Mouse (Mus musculus): Measurements from ENCODE around the gene Cltc. TPM values are rescaled to one million over a fixed set of nuclear protein-coding genes. Genes with fewer than 3 reads are reported as not detected.

Cltc gene
- polyA plus RNA-seq, 1 experiment from 2014 or later = 103 TPM

DNA sequence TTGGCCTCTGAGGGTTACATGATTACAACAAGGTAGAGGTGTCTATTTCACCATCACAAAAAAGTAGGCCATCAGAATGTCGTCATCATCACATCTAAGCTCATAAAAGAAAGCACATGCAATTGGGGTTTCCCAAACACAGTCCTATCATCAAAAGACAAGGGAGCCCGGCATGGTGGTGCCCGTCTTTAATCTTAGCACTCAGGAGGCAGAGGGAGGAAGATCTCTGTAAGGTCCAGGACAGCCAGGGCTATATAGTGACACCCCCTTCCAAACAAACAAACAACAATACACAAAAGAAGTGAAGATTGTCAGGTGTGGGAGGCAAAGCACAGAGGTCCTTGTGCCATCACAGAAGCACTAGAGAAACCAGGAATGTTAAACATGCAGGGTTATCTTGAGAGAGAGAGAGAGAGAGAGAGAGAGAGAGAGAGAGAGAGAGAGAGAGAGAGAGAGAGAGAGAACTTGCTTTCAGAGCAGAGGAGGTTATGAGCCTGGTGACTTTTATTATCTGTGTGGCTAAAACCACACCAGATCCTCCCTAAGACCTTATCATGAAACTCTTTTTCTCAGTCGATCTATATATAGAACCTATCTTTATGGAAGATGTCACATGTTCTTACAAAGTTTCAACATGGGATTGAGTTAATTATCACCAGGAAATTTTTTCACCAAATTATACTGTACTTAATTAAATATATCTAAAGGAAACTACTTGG is 100.4 kb downstream of the Cltc start:
- no peak overlapping the region for H3K9ac ChIP-seq
- whole genome bisulfite sequencing = 39% methylated on average over 4 of the region's 4 CpGs
- no peak for ATAC-seq (replicated peaks; ENCODE audit: insufficient number of reproducible peaks, insufficient read depth, low FRiP score, low read depth)
- H3K4me1 ChIP-seq (replicated peaks) = peaks cover 4% of the 10 kb centered on the region; the same call in 1 of the 2 replicates
- H3K27me3 ChIP-seq = no peaks in the 10 kb centered on the region
- H3K4me2 ChIP-seq = no peak overlapping the region
- H3K27ac ChIP-seq = peak overlapping the region; percentile 27; the same call in 1 of the 2 replicates
- no peaks in the 10 kb centered on the region for H3K9me3 ChIP-seq (replicated peaks)
- H3K36me3 ChIP-seq = peaks cover 11% of the 10 kb centered on the region
- H3K4me3 ChIP-seq = no peak overlapping the region

DNA sequence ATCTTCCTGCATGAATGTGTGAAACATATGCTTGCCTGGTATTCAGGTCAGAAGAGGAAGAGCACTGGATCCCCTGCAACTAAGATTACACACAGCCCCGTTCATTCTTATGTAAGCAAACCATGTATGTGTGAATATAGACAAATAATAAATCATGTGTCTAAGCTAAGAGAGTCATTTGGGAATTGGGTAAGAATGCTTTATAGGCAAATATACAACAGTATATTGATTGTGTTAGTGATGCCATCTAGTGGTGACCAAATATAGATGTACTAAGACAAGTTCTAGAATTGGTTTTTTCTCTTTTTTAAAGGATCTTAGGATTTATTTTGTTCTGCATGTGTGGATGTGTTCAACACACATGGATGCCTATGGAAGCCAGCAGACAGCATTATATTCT is 101.7 kb downstream of the Cltc start:
- 20% methylated on average over 1 of the region's 1 CpGs for WGBS
- no peak overlapping the region for H3K9ac ChIP-seq
- H3K9me3 ChIP-seq (replicated peaks) = no peaks in the 10 kb centered on the region
- peaks cover 10% of the 10 kb centered on the region; the same call in 1 of the 2 replicates for H3K4me1 ChIP-seq (replicated peaks)
- H3K27ac ChIP-seq = no peak overlapping the region
- no peak overlapping the region for H3K4me3 ChIP-seq
- no peak for ATAC-seq (replicated peaks; ENCODE audit: insufficient number of reproducible peaks, insufficient read depth, low FRiP score, low read depth)
- H3K4me2 ChIP-seq = no peak overlapping the region
- peaks cover 3% of the 10 kb centered on the region; the same call in 1 of the 2 replicates for H3K36me3 ChIP-seq
- no peaks in the 10 kb centered on the region for H3K27me3 ChIP-seq

- 79% methylated on average over 4 of the region's 4 CpGs for WGBS
Measured at GRCm38 (mm10) chr11:86654096-86654495, 103.3 kb downstream of the Cltc start.

GRCm38 (mm10) chr11:86653446-86653845 is 103.9 kb downstream of the Cltc start:
- Histone ChIP-seq H3K4me1 (replicated peaks) (peaks cover 10% of the 10 kb centered on the region; the same call in 1 of the 2 replicates), H3K4me2 (no peak overlapping the region), H3K9ac (no peak overlapping the region), H3K27me3 (no peaks in the 10 kb centered on the region), H3K4me3 (no peak overlapping the region), H3K27ac (peak overlapping the region; percentile 34; the same call in 1 of the 2 replicates), H3K9me3 (replicated peaks) (no peaks in the 10 kb centered on the region), H3K36me3 (no peaks in the 10 kb centered on the region)
- ATAC-seq (replicated peaks; ENCODE audit: insufficient number of reproducible peaks, insufficient read depth, low FRiP score, low read depth) = no peak
- 22% methylated on average over 3 of the region's 3 CpGs for WGBS

More at GRCm38 (mm10) chr11:86654096-86654495, 103.3 kb downstream of the Cltc start:
- no peak for ATAC-seq (replicated peaks; ENCODE audit: insufficient number of reproducible peaks, insufficient read depth, low FRiP score, low read depth)
- 0 out of 2 replicates have a peak overlapping the region, but pooled peaks have one; percentile 40 for H3K27ac ChIP-seq
- H3K4me2 ChIP-seq = no peak overlapping the region
- no peak overlapping the region for H3K9ac ChIP-seq
- no peaks in the 10 kb centered on the region for H3K9me3 ChIP-seq (replicated peaks)
- H3K36me3 ChIP-seq = no peaks in the 10 kb centered on the region
- H3K27me3 ChIP-seq = no peaks in the 10 kb centered on the region
- peaks cover 10% of the 10 kb centered on the region; the same call in 1 of the 2 replicates for H3K4me1 ChIP-seq (replicated peaks)
- H3K4me3 ChIP-seq = no peak overlapping the region

DNA sequence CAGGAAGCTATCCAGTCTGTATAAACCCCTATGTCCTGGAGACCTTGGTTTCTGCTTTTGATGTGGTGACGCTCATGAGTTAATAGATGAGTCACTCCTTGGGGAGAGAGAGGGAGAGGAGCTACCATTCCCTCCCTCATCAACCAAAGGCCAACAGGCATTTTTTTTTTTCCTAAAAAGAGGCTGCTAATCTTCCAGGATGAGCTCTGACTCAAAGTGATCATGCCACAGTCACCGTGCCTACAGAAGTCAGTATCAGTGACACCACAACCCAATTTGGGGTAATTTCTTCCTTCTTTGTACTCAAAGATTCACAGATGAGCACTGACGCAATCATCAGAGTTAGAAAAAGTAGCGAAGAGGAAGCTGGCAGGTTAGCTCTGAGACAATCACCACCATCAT is 104.8 kb downstream of the Cltc start:
- Histone ChIP-seq H3K9me3 (replicated peaks) (no peaks in the 10 kb centered on the region), H3K27me3 (no peaks in the 10 kb centered on the region), H3K27ac (peak overlapping the region; percentile 50), H3K4me2 (no peak overlapping the region), H3K36me3 (no peaks in the 10 kb centered on the region), H3K9ac (no peak overlapping the region), H3K4me1 (replicated peaks) (peaks cover 10% of the 10 kb centered on the region; the same call in 1 of the 2 replicates), H3K4me3 (no peak overlapping the region)
- ATAC-seq (replicated peaks; ENCODE audit: insufficient number of reproducible peaks, insufficient read depth, low FRiP score, low read depth) = no peak
- 76% methylated on average over 4 of the region's 4 CpGs for WGBS

DNA sequence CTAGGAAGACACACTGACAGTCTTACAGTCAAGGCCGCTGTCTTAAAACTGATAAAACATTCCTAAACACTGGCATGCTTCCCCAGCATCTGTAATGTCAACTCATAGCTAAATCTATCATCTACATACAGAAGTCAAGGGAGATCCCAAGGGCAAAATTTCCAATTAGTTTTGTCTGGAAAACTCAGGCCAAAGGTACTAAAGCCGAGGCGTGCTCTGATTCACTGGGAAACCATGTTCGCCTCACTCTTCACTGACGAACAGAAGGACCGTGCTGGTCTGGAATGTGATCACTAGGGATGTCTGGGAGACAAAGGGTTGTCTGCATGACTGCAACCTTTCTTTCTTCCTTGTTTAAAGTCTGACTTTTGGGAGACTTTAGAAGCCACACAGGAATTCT is 106.7 kb downstream of the Cltc start:
- Histone ChIP-seq H3K9me3 (replicated peaks) (no peaks in the 10 kb centered on the region), H3K27me3 (no peaks in the 10 kb centered on the region), H3K4me2 (no peak overlapping the region), H3K4me3 (no peak overlapping the region), H3K36me3 (no peaks in the 10 kb centered on the region), H3K27ac (peak overlapping the region; percentile 29; the same call in 1 of the 2 replicates), H3K4me1 (replicated peaks) (peaks cover 18% of the 10 kb centered on the region), H3K9ac (no peak overlapping the region)
- no peak for ATAC-seq (replicated peaks; ENCODE audit: insufficient number of reproducible peaks, insufficient read depth, low FRiP score, low read depth)
- 45% methylated on average over 6 of the region's 6 CpGs for WGBS

GRCm38 (mm10) chr11:86649542-86649941 is 107.8 kb downstream of the Cltc start:
- no peak overlapping the region for H3K4me2 ChIP-seq
- H3K27ac ChIP-seq = no peak overlapping the region
- ATAC-seq (replicated peaks; ENCODE audit: insufficient number of reproducible peaks, insufficient read depth, low FRiP score, low read depth) = no peak
- no peaks in the 10 kb centered on the region for H3K36me3 ChIP-seq
- WGBS = 65% methylated on average over 1 of the region's 1 CpGs
- H3K27me3 ChIP-seq = no peaks in the 10 kb centered on the region
- no peaks in the 10 kb centered on the region for H3K9me3 ChIP-seq (replicated peaks)
- no peak overlapping the region for H3K9ac ChIP-seq
- H3K4me3 ChIP-seq = no peak overlapping the region
- peaks cover 18% of the 10 kb centered on the region for H3K4me1 ChIP-seq (replicated peaks)

GRCm38 (mm10) chr11:86647706-86648447 is 109.5 kb downstream of the Cltc start:
- H3K4me1 ChIP-seq (replicated peaks) = peaks cover 18% of the 10 kb centered on the region
- no peak overlapping the region for H3K4me2 ChIP-seq
- H3K27me3 ChIP-seq = no peaks in the 10 kb centered on the region
- WGBS = 85% methylated on average over 15 of the region's 15 CpGs
- ATAC-seq (replicated peaks; ENCODE audit: insufficient number of reproducible peaks, insufficient read depth, low FRiP score, low read depth) = no peak
- no peaks in the 10 kb centered on the region for H3K9me3 ChIP-seq (replicated peaks)
- no peaks in the 10 kb centered on the region for H3K36me3 ChIP-seq
- no peak overlapping the region for H3K4me3 ChIP-seq
- no peak overlapping the region for H3K27ac ChIP-seq
- no peak overlapping the region for H3K9ac ChIP-seq

- Histone ChIP-seq H3K9ac (no peak overlapping the region), H3K36me3 (no peaks in the 10 kb centered on the region), H3K27ac (peak overlapping the region; percentile 82), H3K4me1 (replicated peaks) (peaks cover 18% of the 10 kb centered on the region), H3K9me3 (replicated peaks) (no peaks in the 10 kb centered on the region), H3K27me3 (no peaks in the 10 kb centered on the region), H3K4me2 (peak overlapping the region; percentile 26), H3K4me3 (no peak overlapping the region)
- 62% methylated on average over 3 of the region's 3 CpGs for WGBS
- no peak for ATAC-seq (replicated peaks; ENCODE audit: insufficient number of reproducible peaks, insufficient read depth, low FRiP score, low read depth)
Measured at GRCm38 (mm10) chr11:86646885-86647459, 110.4 kb downstream of the Cltc start.

DNA sequence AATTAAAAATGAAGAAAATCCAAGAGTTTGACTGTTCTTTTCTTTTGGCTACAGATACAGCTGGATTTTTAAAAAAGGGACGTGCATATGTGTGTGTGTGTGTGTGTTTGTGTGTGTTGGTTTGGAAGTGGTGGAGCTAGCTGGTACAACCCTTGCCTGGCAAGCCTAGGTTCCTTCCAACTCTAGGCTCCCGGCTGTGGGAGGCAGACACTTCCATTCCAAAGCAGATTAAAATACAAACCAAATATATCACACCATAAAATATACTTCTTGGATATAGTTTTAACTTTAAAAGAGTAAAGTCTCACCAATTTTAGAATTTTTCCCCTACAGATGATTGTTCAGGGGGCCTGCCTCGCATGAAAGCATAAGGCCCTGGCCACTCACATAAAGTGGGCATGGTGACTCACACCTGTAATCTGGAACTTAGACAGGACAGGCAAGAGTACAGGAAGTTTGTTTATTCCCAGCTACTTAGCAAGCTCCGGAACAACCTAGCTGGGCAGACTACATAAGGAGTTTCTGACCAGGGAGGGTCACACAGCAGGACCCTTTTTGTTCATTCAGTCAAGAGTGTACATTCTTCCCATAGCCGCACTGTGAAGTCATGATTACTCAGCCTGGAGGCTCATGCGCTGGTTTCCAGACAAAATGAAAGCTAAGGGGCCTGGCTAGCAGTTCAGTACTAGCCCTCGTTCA is 111.1 kb downstream of the Cltc start:
- H3K9me3 ChIP-seq (replicated peaks) = no peaks in the 10 kb centered on the region
- peak; percentile 75 for ATAC-seq (replicated peaks; ENCODE audit: insufficient number of reproducible peaks, insufficient read depth, low FRiP score, low read depth)
- H3K4me1 ChIP-seq (replicated peaks) = peaks cover 17% of the 10 kb centered on the region
- no peak overlapping the region for H3K4me3 ChIP-seq
- no peaks in the 10 kb centered on the region for H3K36me3 ChIP-seq
- peak overlapping the region; percentile 26 for H3K4me2 ChIP-seq
- H3K27ac ChIP-seq = peak overlapping the region; percentile 82
- no peaks in the 10 kb centered on the region for H3K27me3 ChIP-seq
- whole genome bisulfite sequencing = 35% methylated on average over 7 of the region's 7 CpGs
- no peak overlapping the region for H3K9ac ChIP-seq

GRCm38 (mm10) chr11:86644553-86644952 is 112.8 kb downstream of the Cltc start:
- Histone ChIP-seq H3K27me3 (no peaks in the 10 kb centered on the region), H3K27ac (no peak overlapping the region), H3K36me3 (no peaks in the 10 kb centered on the region), H3K9me3 (replicated peaks) (no peaks in the 10 kb centered on the region), H3K9ac (no peak overlapping the region), H3K4me1 (replicated peaks) (peaks cover 12% of the 10 kb centered on the region), H3K4me3 (no peak overlapping the region), H3K4me2 (no peak overlapping the region)
- ATAC-seq (replicated peaks; ENCODE audit: insufficient number of reproducible peaks, insufficient read depth, low FRiP score, low read depth) = no peak
- WGBS = 83% methylated on average over 4 of the region's 4 CpGs

Measured in heart, embryonic 15.5 days (tissue).